ENCODE assay signal across 27 mouse cellular contexts in the genomic region with DNA sequence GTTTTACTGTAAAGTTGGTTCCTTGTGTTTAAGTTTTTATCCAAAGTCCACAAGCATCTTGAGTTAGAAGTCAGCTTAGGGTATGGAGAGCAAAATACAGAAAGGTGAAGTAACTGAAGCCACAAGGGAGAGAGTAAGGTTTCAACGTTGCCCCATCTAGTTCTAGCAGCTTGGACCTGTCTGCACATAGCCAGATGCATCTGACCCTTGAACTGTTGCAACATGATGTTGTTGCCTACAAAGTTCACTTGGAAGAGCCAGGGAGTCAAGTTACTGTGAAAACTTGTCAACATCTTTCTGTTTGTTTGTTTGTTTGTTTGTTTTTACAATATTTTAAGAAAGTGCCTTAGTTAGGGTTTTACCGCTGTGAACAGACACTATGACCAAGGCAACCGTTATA. TPM values are rescaled to one million over a fixed set of nuclear protein-coding genes. Genes with fewer than 3 reads are reported as not detected.
"Had no signal": no experiment of that assay in that cellular context is flagged by ENCODE, and none has a peak within 500 bp of the region (broad histone marks: within the 10 kb centered on the region; RNA-seq: fewer than 3 reads in every experiment).

No protein-coding gene starts in this region.

- H3K27ac ChIP-seq: heart, embryonic 13.5 days; heart, embryonic 15.5 days; hindbrain, embryonic 13.5 days; hindbrain, embryonic 15.5 days; hindbrain, postnatal 0 days; kidney, postnatal 0 days; limb, embryonic 13.5 days; limb, embryonic 15.5 days; liver, embryonic 13.5 days; liver, embryonic 15.5 days had no signal

- DNase-seq: forebrain, postnatal 0 days; gastrocnemius, postnatal 14 days; gastrocnemius, postnatal 36 days; heart, adult 18-20 months; heart, postnatal 14 days; heart, postnatal 36 days; kidney, adult 18-20 months; layer of hippocampus, adult 9-11 months; layer of hippocampus, postnatal 36 days; left cerebral cortex, postnatal 4 days; liver, embryonic 13.5 days had no signal

- H3K9me3 ChIP-seq: heart, embryonic 13.5 days; heart, embryonic 15.5 days; hindbrain, embryonic 13.5 days; hindbrain, embryonic 15.5 days; limb, embryonic 13.5 days; limb, embryonic 15.5 days; liver, embryonic 15.5 days had no signal

- H3K4me3 ChIP-seq: heart, embryonic 13.5 days; heart, embryonic 15.5 days; hindbrain, embryonic 13.5 days; hindbrain, embryonic 15.5 days; limb, embryonic 13.5 days; limb, embryonic 15.5 days; liver, embryonic 13.5 days; liver, embryonic 15.5 days had no signal

- H3K4me2 ChIP-seq: heart, embryonic 11.5 days; heart, embryonic 13.5 days; heart, embryonic 15.5 days; hindbrain, embryonic 13.5 days; hindbrain, embryonic 15.5 days; limb, embryonic 13.5 days; limb, embryonic 15.5 days; liver, embryonic 11.5 days; liver, embryonic 13.5 days; liver, embryonic 15.5 days had no signal

- H3K9ac ChIP-seq: forebrain, postnatal 0 days; heart, embryonic 13.5 days; heart, embryonic 15.5 days; hindbrain, embryonic 13.5 days; hindbrain, embryonic 15.5 days; limb, embryonic 13.5 days; limb, embryonic 15.5 days; liver, embryonic 13.5 days; liver, embryonic 15.5 days had no signal

- ATAC-seq: forebrain, postnatal 0 days; hindbrain, postnatal 0 days; intestine, embryonic 16.5 days had no signal

- H3K4me1 ChIP-seq: heart, embryonic 13.5 days; heart, embryonic 15.5 days; hindbrain, embryonic 15.5 days; limb, embryonic 13.5 days; limb, embryonic 15.5 days; liver, embryonic 13.5 days; liver, embryonic 15.5 days had no signal

- H3K36me3 ChIP-seq: heart, embryonic 13.5 days; heart, embryonic 15.5 days; hindbrain, embryonic 13.5 days; hindbrain, embryonic 15.5 days; limb, embryonic 13.5 days; limb, embryonic 15.5 days; liver, embryonic 13.5 days; liver, embryonic 15.5 days had no signal

- H3K27me3 ChIP-seq: heart, embryonic 13.5 days; heart, embryonic 15.5 days; hindbrain, embryonic 13.5 days; hindbrain, embryonic 15.5 days; limb, embryonic 13.5 days; limb, embryonic 15.5 days; liver, embryonic 13.5 days; liver, embryonic 15.5 days had no signal

RNA-seq across cellular contexts. Expression of gene Sorcs3, which starts 40.5 kb away (rescaled TPM):
- total RNA-seq: gastrocnemius, adult 18-20 months; gastrocnemius, adult 8-10 months; gastrocnemius, postnatal 14 days; gastrocnemius, postnatal 36 days; heart, adult 18-20 months; heart, adult 8-10 months; heart, postnatal 36 days; hematopoietic stem cell, adult 5-6 weeks had no signal
